Comparison of ENCODE assay signal across 27 mouse cellular contexts in the genomic region with DNA sequence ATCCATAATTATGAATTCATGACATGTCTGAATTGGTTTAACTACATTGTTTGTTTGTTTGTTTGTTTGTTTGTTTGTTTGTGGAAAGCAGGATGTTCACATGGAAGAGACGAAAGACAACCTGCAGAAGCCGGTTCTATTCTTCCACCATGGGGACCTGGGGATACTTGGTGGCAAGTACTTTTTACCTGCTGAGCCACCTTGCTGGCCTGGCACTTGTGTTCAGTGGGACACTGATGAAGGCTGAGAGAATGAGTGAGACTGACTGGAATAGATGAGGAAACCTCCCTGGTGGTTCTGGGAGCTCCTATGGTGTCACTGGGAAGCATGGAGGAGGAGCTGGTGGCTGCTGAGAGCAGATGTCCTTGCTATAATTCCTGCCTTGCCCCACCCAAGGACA. TPM values are rescaled to one million over a fixed set of nuclear protein-coding genes. Genes with fewer than 3 reads are reported as not detected.
DNase-seq lines count a peak whose midpoint lies in the region; ATAC-seq lines count a peak whose summit lies in the region.
"Had no signal": no experiment of that assay in that cellular context is flagged by ENCODE, and none has a peak within 500 bp of the region (broad histone marks: within the 10 kb centered on the region; RNA-seq: fewer than 3 reads in every experiment).

Gene Crxos, plus strand, starts transcription at position 301 of the 400 bp plus-strand sequence.

- 88% methylated on average over 2 of the region's 2 CpGs for WGBS in midbrain, embryonic 16.5 days
- 85% methylated on average over 2 of the region's 2 CpGs for WGBS in midbrain, embryonic 14.5 days

- H3K9me3 ChIP-seq in midbrain, embryonic 16.5 days (replicated peaks; ENCODE audit: control insufficient read depth, low read length, poor library complexity, severe bottlenecking) = no peaks in the 10 kb centered on the region
- no peaks in the 10 kb centered on the region for H3K9me3 ChIP-seq in midbrain, embryonic 14.5 days (ENCODE audit: control insufficient read depth, low read length)
- H3K9me3 ChIP-seq: embryonic facial prominence, embryonic 12.5 days; embryonic facial prominence, embryonic 15.5 days; forebrain, embryonic 15.5 days; hindbrain, embryonic 12.5 days; hindbrain, embryonic 15.5 days had no signal

- H3K4me3 ChIP-seq in midbrain, embryonic 16.5 days (ENCODE audit: low read depth, low read length) = no peak within 1 kb of the TSS
- no peak within 1 kb of the TSS for H3K4me3 ChIP-seq in midbrain, embryonic 14.5 days (replicated peaks; ENCODE audit: low read depth, low read length)
- H3K4me3 ChIP-seq: embryonic facial prominence, embryonic 12.5 days; embryonic facial prominence, embryonic 15.5 days; forebrain, embryonic 15.5 days; heart, adult 2 months; hindbrain, embryonic 12.5 days; hindbrain, embryonic 15.5 days had no signal

- no peaks in the 10 kb centered on the region for H3K36me3 ChIP-seq in midbrain, embryonic 16.5 days (ENCODE audit: control insufficient read depth, insufficient read depth, low read length)
- no peaks in the 10 kb centered on the region for H3K36me3 ChIP-seq in midbrain, embryonic 14.5 days (ENCODE audit: control insufficient read depth, insufficient read depth, low read length)
- H3K36me3 ChIP-seq: embryonic facial prominence, embryonic 12.5 days; embryonic facial prominence, embryonic 15.5 days; forebrain, embryonic 15.5 days; hindbrain, embryonic 12.5 days; hindbrain, embryonic 15.5 days had no signal

- H3K4me2 ChIP-seq in midbrain, embryonic 16.5 days (ENCODE audit: low read length) = no peak within 1 kb of the TSS
- no peak within 1 kb of the TSS for H3K4me2 ChIP-seq in midbrain, embryonic 14.5 days (ENCODE audit: low read length)
- H3K4me2 ChIP-seq: embryonic facial prominence, embryonic 12.5 days; embryonic facial prominence, embryonic 15.5 days; forebrain, embryonic 15.5 days; heart, embryonic 11.5 days; hindbrain, embryonic 12.5 days; hindbrain, embryonic 15.5 days had no signal

- ATAC-seq in midbrain, embryonic 16.5 days = no peak
- ATAC-seq in midbrain, embryonic 14.5 days (ENCODE audit: low FRiP score, low TSS enrichment) = no peak
- ATAC-seq: CD4-positive, CD25-positive, alpha-beta regulatory T cell, adult 4 months; forebrain, embryonic 15.5 days; Patski had no signal

- H3K4me1 ChIP-seq in midbrain, embryonic 16.5 days (ENCODE audit: control insufficient read depth, insufficient read depth, low read length) = peaks cover 2% of the 10 kb centered on the region; the same call in 1 of the 2 replicates
- H3K4me1 ChIP-seq in midbrain, embryonic 14.5 days (ENCODE audit: control insufficient read depth, insufficient read depth, low read length) = no peaks in the 10 kb centered on the region
- H3K4me1 ChIP-seq: embryonic facial prominence, embryonic 12.5 days; embryonic facial prominence, embryonic 15.5 days; forebrain, embryonic 15.5 days; hindbrain, embryonic 12.5 days; hindbrain, embryonic 15.5 days had no signal

- no peak within 1 kb of the TSS for H3K27ac ChIP-seq in midbrain, embryonic 16.5 days (ENCODE audit: low read length)
- H3K27ac ChIP-seq in midbrain, embryonic 14.5 days (replicated peaks; ENCODE audit: low read depth, low read length) = no peak within 1 kb of the TSS
- H3K27ac ChIP-seq: embryonic facial prominence, embryonic 12.5 days; embryonic facial prominence, embryonic 15.5 days; forebrain, embryonic 15.5 days; heart, adult 2 months; hindbrain, embryonic 12.5 days; hindbrain, embryonic 15.5 days had no signal

- H3K27me3 ChIP-seq in midbrain, embryonic 16.5 days (ENCODE audit: control insufficient read depth, insufficient read depth, low read depth, low read length) = no peaks in the 10 kb centered on the region
- H3K27me3 ChIP-seq in midbrain, embryonic 14.5 days (ENCODE audit: control insufficient read depth, insufficient read depth, low read length) = no peaks in the 10 kb centered on the region
- H3K27me3 ChIP-seq: embryonic facial prominence, embryonic 12.5 days; embryonic facial prominence, embryonic 15.5 days; forebrain, embryonic 15.5 days; hindbrain, embryonic 12.5 days; hindbrain, embryonic 15.5 days had no signal

- H3K9ac ChIP-seq in midbrain, embryonic 16.5 days (ENCODE audit: low read depth, low read length) = peak within 1 kb of the TSS; percentile 50; the same call in 1 of the 2 replicates
- no peak within 1 kb of the TSS for H3K9ac ChIP-seq in midbrain, embryonic 14.5 days (replicated peaks; ENCODE audit: low read length)
- H3K9ac ChIP-seq: embryonic facial prominence, embryonic 12.5 days; embryonic facial prominence, embryonic 15.5 days; forebrain, embryonic 15.5 days; hindbrain, embryonic 12.5 days; hindbrain, embryonic 15.5 days had no signal

- peak; percentile 56 for DNase-seq in heart, adult 11 months
- DNase-seq in heart, adult 9 months (ENCODE audit: low spot score in 2 of 2) = no peak
- DNase-seq in midbrain, embryonic 14.5 days = no peak
- DNase-seq in ZHBTc4 (ENCODE audit: low read depth, low spot score) = peak; percentile 33
- no peak for DNase-seq in kidney, adult 8-10 months
- DNase-seq: adrenal gland, adult 2 months; adrenal gland, postnatal 14 days; cerebellum, adult 11 months; cerebellum, adult 2 months; cerebellum, adult 9-11 months; cerebellum, postnatal 25 days; gastrocnemius, postnatal 25 days; heart, adult 2 months had no signal

RNA-seq across cellular contexts. Expression of gene Crxos, which starts in this region (rescaled TPM):
- not detected in 2 replicates for polyA plus RNA-seq in midbrain, embryonic 16.5 days (2015; fragmentation: Nextera tagmentation; extraction: Ambion mirVana)
- polyA plus RNA-seq in midbrain, embryonic 14.5 days (2014; fragmentation: Nextera tagmentation; extraction: Ambion mirVana) = 0.22 TPM in 1 of 2 replicates, not detected in the other
- polyA plus RNA-seq: C2C12; cerebellum, adult 2 months; embryonic facial prominence, embryonic 12.5 days; embryonic facial prominence, embryonic 15.5 days; gonadal fat pad, adult 2 months; heart, adult 2 months; heart, embryonic 11.5 days; heart, embryonic 14.5 days; heart, postnatal 0 days; hindbrain, embryonic 12.5 days; hindbrain, embryonic 15.5 days; intestine, embryonic 14.5 days; Patski had no signal

Comparison
In these comparisons a context has a peak if more than half of its experiments do, and no peak if none do; other contexts are left out.
1. DNase-seq: peak in heart, adult 11 months (single experiment) and ZHBTc4 (single experiment); none in heart, adult 9 months (0 of 2), midbrain, embryonic 14.5 days (single experiment) and kidney, adult 8-10 months (0 of 2).